Mouse (Mus musculus) C2C12 (cell line): ENCODE results near the gene Hnrnpa1. TPM values are rescaled to one million over a fixed set of nuclear protein-coding genes. Genes with fewer than 3 reads are reported as not detected.

Experiments
- H3K27me3 ChIP-seq: one replicate; pipeline ENCODE4 v1.6.1; 2011; ENCODE audit not compliant: control insufficient read depth, insufficient read depth, insufficient read length
- H3K36me3 ChIP-seq: one replicate; pipeline ENCODE4 v1.6.1; 2011; ENCODE audit not compliant: control insufficient read depth, insufficient read depth
- H3K4me3 ChIP-seq: one replicate; pipeline ENCODE4 v1.5.1; 2011; ENCODE audit warnings: mild to moderate bottlenecking, control low read depth; ENCODE audit not compliant: poor library complexity, insufficient read depth, severe bottlenecking
- H3K79me2 ChIP-seq: one replicate; pipeline ENCODE4 v1.6.1; 2011; ENCODE audit not compliant: control insufficient read depth, insufficient read depth
- H3K79me3 ChIP-seq: one replicate; pipeline ENCODE4 v1.6.1; 2011; ENCODE audit warnings: low read depth, control low read depth
- H3ac ChIP-seq: one replicate; pipeline ENCODE3; 2011; ENCODE audit warnings: low read depth; ENCODE audit not compliant: control insufficient read depth, insufficient read length
- CEBPB ChIP-seq: IDR thresholded peaks from one replicate; pipeline ENCODE4 v1.6.1; 2011; ENCODE audit warnings: low read depth, mild to moderate bottlenecking, control low read depth, moderate library complexity
- CTCF ChIP-seq: IDR thresholded peaks from one replicate; pipeline ENCODE4 v1.5.1; 2011; ENCODE audit not compliant: control insufficient read depth, insufficient read depth, insufficient read length
- FOSL1 ChIP-seq: IDR thresholded peaks from one replicate; pipeline ENCODE4 v1.8.0; 2011; ENCODE audit warnings: mild to moderate bottlenecking, low read length; ENCODE audit not compliant: poor library complexity, insufficient read depth, severe bottlenecking
- MAX ChIP-seq: IDR thresholded peaks from one replicate; pipeline ENCODE4 v1.6.1; 2011; ENCODE audit warnings: mild to moderate bottlenecking, control low read depth
- MYOD1 ChIP-seq: IDR thresholded peaks from one replicate; pipeline ENCODE4 v1.6.1; 2011; ENCODE audit warnings: low read depth; ENCODE audit not compliant: control insufficient read depth, insufficient read length
- MYOG ChIP-seq: IDR thresholded peaks from one replicate; pipeline ENCODE4 v1.6.1; 2011; ENCODE audit not compliant: control insufficient read depth, insufficient read length; ENCODE audit errors: extremely low read depth
- USF1 ChIP-seq: IDR thresholded peaks from one replicate; pipeline ENCODE4 v1.6.1; 2011; ENCODE audit warnings: low read depth, mild to moderate bottlenecking, control low read depth, moderate library complexity
- polyA plus RNA-seq: library from polyadenylated mRNA; unstranded; fragments of >200 nt; fragmentation: generic; extraction: Trizol; gene quantifications from one replicate; pipeline ENCODE4 v1.2.1, GENCODE M21; 2012; ENCODE audit warnings: missing spikeins

Gene Hnrnpa1
- polyA plus RNA-seq, 1 experiment, result 625 TPM

- H3ac ChIP-seq, result no peak overlapping the region
- H3K4me3 ChIP-seq, result no peak overlapping the region
- H3K36me3 ChIP-seq, result peaks cover 24% of the 10 kb centered on the region
- TF ChIP-seq MYOD1, result peak; percentile 27
- no peak for TF ChIP-seq MAX
- no peak for TF ChIP-seq CTCF
- peak; percentile 62 for TF ChIP-seq CEBPB
- H3K27me3 ChIP-seq, result no peaks in the 10 kb centered on the region
- H3K79me2 ChIP-seq, result peaks cover 99% of the 10 kb centered on the region
- peaks cover 86% of the 10 kb centered on the region for H3K79me3 ChIP-seq
Measured at GRCm38 (mm10) chr15:103220785-103221184, 19.4 kb upstream of the Hnrnpa1 start.

GRCm38 (mm10) chr15:103221386-103221785 lies 18.8 kb upstream of the Hnrnpa1 start:
- H3ac ChIP-seq, result no peak overlapping the region
- TF ChIP-seq MAX (peak; percentile 55), MYOD1 (no peak), CTCF (no peak), FOSL1 (peak; percentile 69), USF1 (no peak), MYOG (no peak), CEBPB (peak; percentile 64)

GRCm38 (mm10) chr15:103224161-103224560 lies 16.1 kb upstream of the Hnrnpa1 start:
- peaks cover 32% of the 10 kb centered on the region for H3K36me3 ChIP-seq
- H3K27me3 ChIP-seq, result no peaks in the 10 kb centered on the region
- H3K4me3 ChIP-seq, result no peak overlapping the region
- H3K79me2 ChIP-seq, result peaks cover 99% of the 10 kb centered on the region
- TF ChIP-seq MYOG (no peak), MAX (no peak), MYOD1 (no peak), CTCF (no peak), CEBPB (no peak), FOSL1 (no peak), USF1 (no peak)
- no peak overlapping the region for H3ac ChIP-seq
- H3K79me3 ChIP-seq, result peaks cover 87% of the 10 kb centered on the region

More at GRCm38 (mm10) chr15:103221386-103221785, 18.8 kb upstream of the Hnrnpa1 start:
- peaks cover 86% of the 10 kb centered on the region for H3K79me3 ChIP-seq
- no peaks in the 10 kb centered on the region for H3K27me3 ChIP-seq
- H3K79me2 ChIP-seq, result peaks cover 99% of the 10 kb centered on the region
- peaks cover 25% of the 10 kb centered on the region for H3K36me3 ChIP-seq
- H3K4me3 ChIP-seq, result no peak overlapping the region

GRCm38 (mm10) chr15:103227022-103227421 lies 13.2 kb upstream of the Hnrnpa1 start:
- H3K27me3 ChIP-seq, result no peaks in the 10 kb centered on the region
- peaks cover 91% of the 10 kb centered on the region for H3K79me3 ChIP-seq
- H3K4me3 ChIP-seq, result no peak overlapping the region
- no peak overlapping the region for H3ac ChIP-seq
- no peak for TF ChIP-seq FOSL1
- peaks cover 100% of the 10 kb centered on the region for H3K79me2 ChIP-seq
- H3K36me3 ChIP-seq, result peaks cover 34% of the 10 kb centered on the region

GRCm38 (mm10) chr15:103227572-103227971 lies 12.7 kb upstream of the Hnrnpa1 start:
- Histone ChIP-seq H3K79me3 (peaks cover 94% of the 10 kb centered on the region), H3K36me3 (peaks cover 39% of the 10 kb centered on the region), H3K79me2 (peaks cover 100% of the 10 kb centered on the region), H3K27me3 (no peaks in the 10 kb centered on the region), H3K4me3 (no peak overlapping the region), H3ac (no peak overlapping the region)
- TF ChIP-seq MYOD1 (no peak), USF1 (no peak), MYOG (no peak), CTCF (no peak), CEBPB (no peak), FOSL1 (no peak), MAX (no peak)

- Histone ChIP-seq H3K79me3 (peaks cover 94% of the 10 kb centered on the region), H3K27me3 (no peaks in the 10 kb centered on the region), H3K4me3 (no peak overlapping the region), H3ac (no peak overlapping the region), H3K36me3 (peaks cover 47% of the 10 kb centered on the region), H3K79me2 (peaks cover 100% of the 10 kb centered on the region)
- TF ChIP-seq CTCF (no peak), MYOD1 (no peak), FOSL1 (no peak), MYOG (no peak), USF1 (no peak), MAX (no peak), CEBPB (no peak)
Measured at GRCm38 (mm10) chr15:103228904-103229303, 11.3 kb upstream of the Hnrnpa1 start.
